Mouse (Mus musculus): Measurements from ENCODE around the gene Olfr799. TPM values are rescaled to one million over a fixed set of nuclear protein-coding genes. Genes with fewer than 3 reads are reported as not detected.

The Olfr799 gene
- polyA plus RNA-seq, 1 experiment, result not detected

- no peak within 1 kb of the TSS; the same call in 1 of the 2 replicates for H3K4me3 ChIP-seq (ENCODE audit: control insufficient read depth, low read depth, low read length)
- no peaks in the 10 kb centered on the region for H3K27me3 ChIP-seq (ENCODE audit: control insufficient read depth, insufficient read depth, low read length)
- no peak for TF ChIP-seq CTCF (IDR thresholded peaks at IDR 0.05; ENCODE audit: control insufficient read depth, insufficient read depth, insufficient replicate concordance, low read depth, low read length)
- no peak for TF ChIP-seq POLR2A (IDR thresholded peaks at IDR 0.05; ENCODE audit: control insufficient read depth, low read depth, low read length)
- no peak within 1 kb of the TSS for H3K27ac ChIP-seq (ENCODE audit: control insufficient read depth, insufficient read depth, low read depth, low read length)
- no peaks in the 10 kb centered on the region for H3K4me1 ChIP-seq (ENCODE audit: control insufficient read depth, insufficient read depth, low read length)
- no peaks in the 10 kb centered on the region for H3K36me3 ChIP-seq (ENCODE audit: control insufficient read depth, insufficient read depth, low read length)
Observed at GRCm38 (mm10) chr10:129673765-129674164, 36.5 kb downstream of the Olfr799 start, which contains the start of gene Olfr801. Olfr801 (minus strand) TSS chr10:129673865.

- no peak within 1 kb of the TSS for H3K4me3 ChIP-seq (ENCODE audit: control insufficient read depth, low read depth, low read length)
- no peaks in the 10 kb centered on the region for H3K27me3 ChIP-seq (ENCODE audit: control insufficient read depth, insufficient read depth, low read length)
- no peaks in the 10 kb centered on the region for H3K4me1 ChIP-seq (ENCODE audit: control insufficient read depth, insufficient read depth, low read length)
- H3K27ac ChIP-seq (ENCODE audit: control insufficient read depth, insufficient read depth, low read depth, low read length), result no peak within 1 kb of the TSS
- TF ChIP-seq POLR2A (IDR thresholded peaks at IDR 0.05; ENCODE audit: control insufficient read depth, low read depth, low read length) (no peak), CTCF (IDR thresholded peaks at IDR 0.05; ENCODE audit: control insufficient read depth, insufficient read depth, insufficient replicate concordance, low read depth, low read length) (no peak)
- H3K36me3 ChIP-seq (ENCODE audit: control insufficient read depth, insufficient read depth, low read length), result no peaks in the 10 kb centered on the region
Observed at GRCm38 (mm10) chr10:129688069-129688468, 50.8 kb downstream of the Olfr799 start, which contains the start of gene Olfr802. Olfr802 (minus strand) TSS chr10:129688169.

GRCm38 (mm10) chr10:129694186-129694585 is 56.9 kb downstream of the Olfr799 start, which contains the start of gene Olfr803:
Olfr803 (minus strand) TSS chr10:129694286.
- H3K27me3 ChIP-seq (ENCODE audit: control insufficient read depth, insufficient read depth, low read length), result no peaks in the 10 kb centered on the region
- H3K4me3 ChIP-seq (ENCODE audit: control insufficient read depth, low read depth, low read length), result no peak within 1 kb of the TSS
- TF ChIP-seq POLR2A (IDR thresholded peaks at IDR 0.05; ENCODE audit: control insufficient read depth, low read depth, low read length) (no peak), CTCF (IDR thresholded peaks at IDR 0.05; ENCODE audit: control insufficient read depth, insufficient read depth, insufficient replicate concordance, low read depth, low read length) (no peak)
- H3K36me3 ChIP-seq (ENCODE audit: control insufficient read depth, insufficient read depth, low read length), result no peaks in the 10 kb centered on the region
- H3K4me1 ChIP-seq (ENCODE audit: control insufficient read depth, insufficient read depth, low read length), result no peaks in the 10 kb centered on the region
- H3K27ac ChIP-seq (ENCODE audit: control insufficient read depth, insufficient read depth, low read depth, low read length), result no peak within 1 kb of the TSS

Other genes starting within 250 kb of the Olfr799 start
- not detected in 2 replicates for gene Olfr785, start 232.1 kb upstream of the Olfr799 start, polyA plus RNA-seq (2012; rRNA removed)
- gene Olfr786, start 210.2 kb upstream of the Olfr799 start, polyA plus RNA-seq (2012; rRNA removed), result not detected in 2 replicates
- gene Olfr787, start 175.6 kb upstream of the Olfr799 start, polyA plus RNA-seq (2012; rRNA removed), result 1.5 TPM in 2 replicates
- 0.53 and 0.57 TPM in 2 replicates for gene Olfr788, start 166.5 kb upstream of the Olfr799 start, polyA plus RNA-seq (2012; rRNA removed)
- 0.05 TPM in 1 of 2 replicates, not detected in the other for gene Olfr789, start 152.7 kb upstream of the Olfr799 start, polyA plus RNA-seq (2012; rRNA removed)
- gene Olfr790, start 139.0 kb upstream of the Olfr799 start, polyA plus RNA-seq (2012; rRNA removed), result 0.29 TPM in 1 of 2 replicates, not detected in the other
- not detected in 2 replicates for gene Olfr791, start 115.7 kb upstream of the Olfr799 start, polyA plus RNA-seq (2012; rRNA removed)
- not detected in 2 replicates for gene Olfr792, start 98.3 kb upstream of the Olfr799 start, polyA plus RNA-seq (2012; rRNA removed)
- gene Olfr794, start 69.8 kb upstream of the Olfr799 start, polyA plus RNA-seq (2012; rRNA removed), result not detected in 2 replicates
- not detected in 2 replicates for gene Olfr796, start 24.9 kb upstream of the Olfr799 start, polyA plus RNA-seq (2012; rRNA removed)
- not detected in 2 replicates for gene Olfr798, start 9.6 kb upstream of the Olfr799 start, polyA plus RNA-seq (2012; rRNA removed)
- gene Olfr800, start 20.2 kb downstream of the Olfr799 start, polyA plus RNA-seq (2012; rRNA removed), result not detected in 2 replicates
- gene Olfr801, start 36.4 kb downstream of the Olfr799 start, polyA plus RNA-seq (2012; rRNA removed), result not detected in 2 replicates
- not detected in 2 replicates for gene Olfr802, start 50.7 kb downstream of the Olfr799 start, polyA plus RNA-seq (2012; rRNA removed)
- not detected in 2 replicates for gene Olfr803, start 56.8 kb downstream of the Olfr799 start, polyA plus RNA-seq (2012; rRNA removed)
- gene Olfr804, start 65.7 kb downstream of the Olfr799 start, polyA plus RNA-seq (2012; rRNA removed), result not detected in 2 replicates
- gene Olfr805, start 91.9 kb downstream of the Olfr799 start, polyA plus RNA-seq (2012; rRNA removed), result 0.04 TPM in 1 of 2 replicates, not detected in the other
- gene Olfr806, start 104.4 kb downstream of the Olfr799 start, polyA plus RNA-seq (2012; rRNA removed), result not detected in 2 replicates
- gene Olfr807, start 120.3 kb downstream of the Olfr799 start, polyA plus RNA-seq (2012; rRNA removed), result not detected in 2 replicates
- gene Olfr808, start 128.0 kb downstream of the Olfr799 start, polyA plus RNA-seq (2012; rRNA removed), result not detected in 2 replicates
- not detected in 2 replicates for gene Olfr809, start 137.2 kb downstream of the Olfr799 start, polyA plus RNA-seq (2012; rRNA removed)
- gene Olfr810, start 157.4 kb downstream of the Olfr799 start, polyA plus RNA-seq (2012; rRNA removed), result not detected in 2 replicates
- gene Olfr811, start 166.9 kb downstream of the Olfr799 start, polyA plus RNA-seq (2012; rRNA removed), result not detected in 2 replicates
- gene Olfr812, start 208.6 kb downstream of the Olfr799 start, polyA plus RNA-seq (2012; rRNA removed), result not detected in 2 replicates
- not detected in 2 replicates for gene Olfr813, start 217.9 kb downstream of the Olfr799 start, polyA plus RNA-seq (2012; rRNA removed)
- gene Olfr814, start 242.4 kb downstream of the Olfr799 start, polyA plus RNA-seq (2012; rRNA removed), result not detected in 2 replicates